Mouse (Mus musculus) G1E-ER4 (cell line): ENCODE measurements around the gene Pdzrn4. TPM values are rescaled to one million over a fixed set of nuclear protein-coding genes. Genes with fewer than 3 reads are reported as not detected.

ENCODE experiments used
- GATA1 ChIP-seq: IDR thresholded peaks from one replicate; pipeline ENCODE4 v1.8.0; 2012; ENCODE audit warnings: low read length, inconsistent platforms
- polyA plus RNA-seq: library from polyadenylated mRNA; stranded (reverse); fragments of >175 nt; gene quantifications from 2 replicates; pipeline ENCODE4 v1.2.3, GENCODE M21; 2012

The Pdzrn4 gene
- polyA plus RNA-seq, 1 experiment = not detected

DNA sequence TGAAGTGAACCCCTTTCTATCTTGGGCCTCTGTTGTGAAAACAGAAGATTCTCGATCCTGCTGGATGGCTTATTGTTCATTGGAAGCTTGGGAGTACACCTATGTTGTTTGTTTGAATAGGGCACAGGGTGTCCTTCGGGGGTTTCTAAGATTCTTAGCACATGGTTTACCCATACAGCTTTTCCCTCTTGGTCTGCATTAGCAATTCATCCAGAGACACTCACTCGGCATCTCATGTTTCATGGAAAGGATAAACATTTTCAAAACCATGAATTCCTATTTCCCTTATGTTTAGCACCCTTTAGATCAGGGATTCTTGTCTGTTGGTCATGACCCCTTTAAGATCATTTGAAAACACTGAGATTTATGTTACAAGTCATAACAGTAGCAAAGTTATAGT, 159.0 kb downstream of the Pdzrn4 start:
- TF ChIP-seq GATA1 = no peak

DNA sequence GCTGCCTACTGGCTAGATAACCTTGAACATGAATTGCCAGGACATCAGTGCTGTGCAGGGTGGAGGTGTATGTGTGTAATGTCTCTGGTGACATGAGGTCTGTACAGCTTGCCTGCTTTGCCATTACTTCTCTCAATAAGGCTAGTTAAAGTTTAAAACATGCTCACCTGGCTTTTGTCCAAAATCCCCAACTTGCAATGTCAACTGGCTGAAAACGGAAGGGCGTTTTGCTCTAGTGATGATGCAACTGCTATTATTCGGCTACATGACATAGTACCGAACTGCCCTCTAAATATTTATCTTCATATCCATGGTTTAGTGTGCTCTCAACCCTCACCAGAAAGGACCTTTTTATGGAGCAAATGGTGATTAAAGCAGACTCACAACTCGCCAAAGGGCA, 161.9 kb downstream of the Pdzrn4 start:
- no peak for TF ChIP-seq GATA1

DNA sequence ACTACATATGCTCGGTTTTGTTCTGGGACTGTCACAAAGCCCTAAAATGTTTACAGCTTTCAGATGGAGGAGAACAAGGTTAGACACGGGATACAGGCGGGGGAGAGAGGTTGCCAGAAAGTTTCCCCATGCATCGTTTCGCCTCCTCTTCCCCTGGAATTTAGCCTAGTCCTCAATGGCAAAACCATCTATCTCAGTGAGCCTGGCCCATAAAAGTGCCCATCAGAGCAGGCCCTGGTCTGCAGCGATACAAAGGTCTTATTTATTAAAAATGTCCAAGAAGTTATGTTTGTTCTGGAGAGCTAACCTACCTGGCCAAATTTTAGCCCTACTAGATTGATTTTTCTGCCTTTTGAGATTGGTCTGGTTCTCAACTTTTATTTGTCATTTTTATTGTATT, 165.5 kb downstream of the Pdzrn4 start:
- TF ChIP-seq GATA1 = no peak

DNA sequence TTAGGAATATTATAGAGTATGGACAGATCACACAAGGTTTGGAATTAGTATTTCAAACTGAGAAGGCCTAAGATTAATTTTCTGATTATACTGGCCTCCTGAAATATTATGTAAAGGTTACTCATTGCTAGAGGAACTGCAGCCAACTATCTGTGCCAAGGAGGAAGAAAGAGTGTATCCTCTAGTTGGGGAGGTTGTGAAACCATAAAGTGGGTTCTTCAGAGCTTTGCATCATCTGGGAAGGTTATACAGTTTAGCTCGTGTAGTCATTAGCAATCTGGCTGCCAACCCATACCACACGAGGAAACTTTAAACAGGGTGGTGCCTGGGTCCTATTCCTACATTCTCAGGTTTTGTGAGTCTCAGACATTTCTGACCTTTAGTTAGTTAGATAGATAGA, 166.9 kb downstream of the Pdzrn4 start:
- TF ChIP-seq GATA1 = no peak

DNA sequence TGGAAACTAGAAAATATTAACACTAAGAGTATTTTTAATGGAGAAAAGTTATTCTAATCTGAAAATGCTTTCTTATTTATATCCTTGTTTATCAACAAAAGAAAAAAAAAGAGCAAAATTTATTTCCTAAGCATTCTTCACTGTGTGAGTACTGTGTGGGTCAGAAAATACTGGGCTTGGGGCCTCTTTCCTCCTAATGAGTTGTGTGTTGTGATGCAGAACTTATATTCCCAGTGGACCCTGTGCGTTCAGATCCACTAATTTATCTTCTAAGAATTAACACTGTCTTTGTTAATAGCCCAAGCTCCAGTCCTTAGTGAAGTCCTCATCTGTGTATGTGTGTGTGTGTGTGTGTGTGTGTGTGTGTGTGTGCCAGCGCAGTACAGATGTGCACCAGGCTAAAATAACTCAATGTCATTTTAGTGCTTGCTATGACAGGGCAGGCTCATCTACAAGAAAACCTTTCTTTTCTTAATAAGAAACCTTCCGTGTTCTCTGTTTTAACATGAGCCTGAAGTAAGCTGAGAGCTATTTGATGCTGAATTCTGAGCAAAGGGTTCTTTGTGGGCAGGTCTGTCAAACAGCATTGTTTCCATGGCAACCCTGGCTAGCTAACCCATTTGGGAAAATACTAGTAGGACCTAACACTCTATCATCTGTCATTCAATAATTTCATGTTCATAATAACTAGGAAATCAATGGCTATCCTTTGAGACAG, 174.0 kb downstream of the Pdzrn4 start:
- TF ChIP-seq GATA1 = no peak

DNA sequence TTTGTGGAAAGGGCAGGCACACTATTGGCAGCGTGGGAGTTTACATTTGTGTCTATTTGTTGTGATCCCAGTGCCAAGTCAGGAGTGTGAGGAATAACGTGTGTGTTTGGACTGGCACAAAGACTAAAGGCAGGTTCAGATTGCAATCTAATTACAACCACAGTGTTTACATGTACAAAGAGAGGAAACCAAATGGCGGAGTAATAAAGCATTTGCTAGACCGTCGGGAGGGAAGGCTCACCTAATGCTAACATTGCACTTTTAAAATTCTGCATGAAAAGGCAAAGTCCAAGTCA, 174.5 kb downstream of the Pdzrn4 start:
- no peak for TF ChIP-seq GATA1

DNA sequence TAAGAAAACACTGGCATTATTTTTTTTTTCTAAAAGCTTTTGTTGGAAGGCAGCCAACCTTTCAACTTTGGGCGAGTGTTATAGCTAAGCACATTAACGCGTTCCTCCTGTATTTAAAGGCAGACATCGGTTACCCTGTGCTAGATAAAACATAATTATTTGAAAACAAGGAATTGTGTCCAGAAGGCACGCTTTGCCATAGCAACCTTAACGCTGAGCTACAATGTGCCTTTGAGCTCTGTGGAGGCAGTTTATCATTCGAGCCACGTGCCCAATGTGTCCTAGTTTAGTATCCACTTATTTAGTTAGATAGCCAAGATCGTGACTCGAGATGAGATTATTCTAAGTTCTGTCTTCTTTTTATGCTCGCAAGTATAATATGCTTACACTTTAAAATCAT, 180.8 kb downstream of the Pdzrn4 start:
- no peak for TF ChIP-seq GATA1

DNA sequence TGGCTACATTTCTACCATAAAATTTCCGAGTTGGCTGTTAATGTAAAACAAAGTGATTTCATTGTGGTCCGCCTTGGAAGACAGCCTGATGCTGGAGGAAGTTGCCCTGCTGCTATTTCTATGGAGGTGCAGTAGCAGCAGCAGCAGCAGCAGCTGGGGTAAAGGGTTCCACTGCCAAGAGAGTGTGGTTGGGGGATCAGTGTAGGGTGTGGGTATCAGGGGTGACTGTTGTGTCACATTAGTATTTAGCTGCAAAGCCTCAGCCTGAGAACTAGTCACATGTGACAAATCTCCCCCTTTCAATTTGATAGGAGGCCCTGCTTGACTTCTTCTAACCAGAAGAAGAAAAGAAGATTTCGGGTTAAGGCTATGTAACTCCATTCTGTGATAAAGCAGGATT, 183.5 kb downstream of the Pdzrn4 start:
- no peak for TF ChIP-seq GATA1

DNA sequence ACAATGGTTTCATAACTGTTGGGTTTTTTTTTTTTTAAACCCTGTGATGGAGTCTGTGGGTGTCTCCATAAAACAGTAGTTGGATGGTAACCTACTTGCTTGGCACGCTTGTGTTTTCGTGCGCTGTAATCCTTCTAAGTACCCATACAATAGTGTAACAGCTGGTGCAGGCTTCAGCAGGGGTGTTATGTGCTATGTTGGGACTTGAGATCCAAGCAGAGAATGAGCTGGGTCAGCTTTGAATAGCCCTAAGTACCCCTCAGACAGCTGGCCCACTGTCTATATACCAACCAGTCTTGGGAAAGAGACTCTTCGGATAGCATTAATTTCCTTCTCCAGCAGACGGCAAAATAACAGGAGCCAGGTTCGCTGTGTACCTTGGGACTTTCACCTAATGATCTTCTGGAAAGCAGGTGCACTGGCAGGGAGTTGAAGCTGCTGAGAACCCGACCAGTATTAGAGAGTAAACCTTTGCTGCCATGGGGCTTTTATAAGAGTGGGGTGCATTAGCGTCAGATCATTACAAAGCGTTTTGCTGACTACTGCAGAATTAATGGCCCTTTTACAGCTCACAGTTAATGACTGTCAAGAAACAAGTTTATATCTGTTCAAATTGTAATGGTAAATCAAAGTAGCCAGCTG, 184.2 kb downstream of the Pdzrn4 start:
- TF ChIP-seq GATA1 = no peak

DNA sequence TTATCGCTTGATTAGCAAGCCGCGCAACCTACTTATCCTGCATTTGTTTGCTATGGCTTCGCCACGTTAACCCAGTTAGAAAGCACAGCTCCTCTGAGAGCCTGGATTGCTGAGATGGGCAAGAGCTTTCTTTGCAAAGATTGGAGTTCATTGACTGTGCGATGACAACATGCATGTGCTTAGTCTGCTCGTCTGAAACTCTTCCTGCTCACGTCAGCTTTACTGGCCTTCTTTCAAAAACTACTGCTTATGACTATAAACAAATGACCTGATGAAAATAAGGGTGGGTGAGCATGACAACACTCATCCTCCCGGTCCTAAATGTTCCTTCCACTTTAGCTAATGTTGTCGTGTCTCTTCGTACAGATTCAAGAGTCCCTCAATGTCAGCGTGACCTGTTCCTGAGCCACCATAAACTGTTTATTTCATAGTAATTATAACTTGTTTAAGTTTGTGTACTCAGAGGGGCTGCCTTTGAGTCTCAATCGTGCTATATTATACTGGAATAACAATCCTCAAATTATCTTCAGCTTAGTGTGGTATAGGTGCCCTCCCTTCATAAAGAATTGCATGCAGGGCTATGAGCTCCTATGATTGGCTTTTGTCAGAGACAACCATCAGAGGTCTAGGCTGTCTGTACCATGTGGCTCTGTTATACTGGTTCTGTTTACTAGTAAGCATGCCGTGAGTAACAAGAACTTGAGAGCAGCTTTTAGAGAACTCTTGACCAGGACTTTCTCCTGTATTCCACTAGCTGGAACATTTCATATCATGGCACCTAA, 187.9 kb downstream of the Pdzrn4 start:
- no peak for TF ChIP-seq GATA1

DNA sequence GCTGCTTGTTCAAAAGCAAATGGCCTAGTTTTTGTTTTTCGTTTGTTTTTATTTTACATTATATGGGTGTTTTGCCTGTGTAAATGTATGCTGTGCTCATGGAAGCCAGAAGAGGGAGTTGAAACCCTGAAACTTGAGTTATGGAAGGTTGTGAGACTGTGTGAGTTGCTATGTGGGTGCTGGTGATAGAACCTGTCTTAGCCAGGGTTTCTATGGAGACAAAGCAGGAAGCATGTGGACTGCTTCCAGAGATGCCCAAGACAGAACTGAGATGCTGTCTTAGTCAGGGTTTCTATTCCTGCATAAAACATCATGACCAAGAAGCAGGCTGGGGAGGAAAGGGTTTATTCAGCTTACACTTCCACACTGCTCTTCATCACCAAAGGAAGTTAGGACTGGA, 190.8 kb downstream of the Pdzrn4 start:
- no peak for TF ChIP-seq GATA1

DNA sequence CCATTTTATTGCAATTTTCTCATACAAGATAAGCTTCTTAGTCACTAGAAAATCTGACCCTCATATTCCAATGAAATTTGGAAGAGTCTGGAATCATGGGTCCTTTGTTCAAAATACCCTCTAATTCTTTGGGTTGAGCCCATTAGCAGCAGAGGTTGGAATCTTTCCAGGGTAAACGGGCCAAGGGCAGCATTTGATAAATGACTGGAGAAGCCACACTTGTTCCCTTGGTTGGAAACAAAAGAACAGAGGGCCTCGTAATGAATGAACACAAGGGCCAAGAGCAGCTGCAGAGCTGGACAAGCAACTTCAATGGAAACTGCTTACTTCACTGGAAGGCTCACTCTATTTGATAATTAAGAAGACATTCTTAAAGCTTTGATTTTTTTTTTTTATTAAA, 198.0 kb downstream of the Pdzrn4 start:
- TF ChIP-seq GATA1 = no peak

DNA sequence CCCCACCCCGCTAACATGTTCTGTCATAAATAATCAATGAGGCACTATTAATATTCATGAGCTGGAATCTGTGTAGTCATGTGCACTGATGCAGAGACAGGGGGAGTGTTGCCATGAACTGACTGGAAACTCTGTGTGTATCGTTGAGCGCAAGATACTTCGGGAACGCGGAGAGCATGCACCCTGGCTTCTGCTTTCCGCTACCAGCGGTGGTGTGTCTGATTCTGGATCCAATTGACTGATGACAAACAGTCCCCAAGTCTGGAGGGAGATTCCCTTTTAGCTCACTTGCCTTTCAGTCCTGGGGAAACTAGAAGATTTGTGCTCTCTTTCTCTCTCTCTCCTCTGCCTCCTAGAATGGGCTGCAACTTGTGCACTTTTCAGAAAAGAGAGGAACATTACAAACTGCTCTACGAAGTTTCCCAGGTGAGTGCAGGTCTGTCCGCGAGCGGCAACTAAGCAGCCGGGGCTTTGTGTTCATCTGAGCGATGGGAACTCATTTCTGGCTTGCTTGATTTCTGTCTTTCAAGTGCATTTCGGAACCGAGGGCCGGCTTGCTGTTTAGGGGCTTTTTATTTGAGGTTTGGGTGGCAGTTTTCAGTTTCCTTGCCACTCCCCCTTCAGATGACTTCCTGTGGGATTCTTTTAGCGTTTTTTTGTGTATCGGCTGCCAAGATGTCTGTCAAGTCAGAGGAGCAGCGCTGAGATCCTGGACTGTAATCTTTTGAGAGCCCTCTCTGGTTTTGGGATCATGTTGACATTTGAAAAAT, 200.5 kb downstream of the Pdzrn4 start:
- no peak for TF ChIP-seq GATA1

DNA sequence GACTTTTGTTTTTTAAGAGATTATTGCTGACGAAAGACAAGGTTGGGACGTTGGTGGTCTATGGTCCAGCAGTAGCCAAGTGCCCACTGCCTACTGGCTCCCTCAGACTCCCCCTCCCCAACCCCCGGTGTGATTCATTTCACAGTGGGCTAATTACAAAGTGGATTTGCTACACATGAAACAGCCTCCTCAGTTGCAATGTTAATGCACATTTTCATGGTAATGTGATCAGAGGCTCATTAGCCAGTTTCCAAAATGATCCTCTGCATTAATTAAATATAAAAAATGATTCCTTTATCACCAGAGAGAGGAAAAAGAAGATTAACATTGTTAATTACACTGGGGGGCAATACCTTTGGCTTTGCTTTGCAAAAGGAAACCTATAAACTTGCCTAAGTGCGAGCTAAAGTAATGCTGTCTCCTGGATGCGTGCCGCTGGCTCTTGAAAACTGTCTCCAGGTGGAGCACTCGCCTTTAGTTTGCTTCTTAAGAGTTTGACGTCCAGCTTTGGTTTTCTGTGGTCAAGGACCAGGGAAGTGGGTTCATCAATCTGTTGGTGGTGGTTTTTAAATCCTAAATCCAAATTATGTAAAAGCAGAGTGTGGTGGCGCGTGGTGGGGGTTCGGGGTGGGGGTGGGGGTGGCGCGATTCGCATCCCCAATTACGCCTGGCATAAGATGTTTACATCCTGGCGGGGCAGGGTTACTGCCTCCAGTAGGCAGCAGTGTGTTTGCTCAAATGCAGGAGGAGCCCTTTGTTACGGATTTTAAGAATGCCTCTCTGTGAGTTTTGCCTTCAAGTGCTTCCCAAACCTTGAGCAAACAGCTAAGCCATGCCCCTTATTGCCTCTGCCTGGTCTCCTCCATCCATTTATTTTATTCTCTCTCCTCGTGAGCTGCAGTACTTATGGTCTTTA, 202.0 kb downstream of the Pdzrn4 start:
- no peak for TF ChIP-seq GATA1

DNA sequence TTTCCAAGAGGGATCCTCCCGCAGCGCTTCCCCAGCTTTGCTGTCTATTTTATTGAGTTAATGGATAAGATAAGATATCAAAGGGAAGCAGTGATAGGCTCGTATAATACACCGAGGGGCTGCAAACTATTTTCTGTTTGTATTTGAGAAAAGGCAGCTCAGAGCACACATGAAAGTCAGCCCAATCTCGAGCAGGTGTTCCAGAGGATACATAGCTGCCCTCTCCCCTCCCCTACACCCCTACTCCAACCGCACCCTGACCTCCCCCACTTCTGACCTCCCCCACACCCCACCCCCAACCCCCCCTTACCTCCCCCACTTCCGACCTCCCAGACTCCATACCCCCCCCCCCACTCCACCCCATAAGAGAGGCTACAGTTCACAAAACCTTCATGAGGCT, 202.7 kb downstream of the Pdzrn4 start:
- TF ChIP-seq GATA1 = no peak
